Mouse (Mus musculus) hindbrain, embryonic 12.5 days (tissue): Measurements from ENCODE around the gene Bnc2. TPM values are rescaled to one million over a fixed set of nuclear protein-coding genes. Genes with fewer than 3 reads are reported as not detected.

Experiments
- ATAC-seq: fragments of 200-750 bp; cut with Nextera tagmentation; 2 replicates; pipeline ENCODE4 v1.8.0; 2017; ENCODE audit warnings: moderate TSS enrichment; ENCODE audit not compliant: low FRiP score
- H3K27ac ChIP-seq: fragments of 300-500 bp; sonication (generic); 2 replicates; pipeline ENCODE4 v1.5.1; 2016; ENCODE audit warnings: mild to moderate bottlenecking
- H3K27me3 ChIP-seq: fragments of 300-500 bp; sonication (generic); 2 replicates; pipeline ENCODE4 v1.6.1; 2016; ENCODE audit warnings: mild to moderate bottlenecking
- H3K36me3 ChIP-seq: fragments of 300-500 bp; sonication (generic); 2 replicates; pipeline ENCODE4 v1.6.1; 2016; ENCODE audit warnings: mild to moderate bottlenecking
- H3K4me1 ChIP-seq: fragments of 300-500 bp; sonication (generic); 2 replicates; pipeline ENCODE4 v1.6.1; 2016
- H3K4me2 ChIP-seq: fragments of 300-500 bp; sonication (generic); replicated peaks from 2 replicates; pipeline ENCODE4 v1.6.1; 2016; ENCODE audit warnings: mild to moderate bottlenecking
- H3K4me3 ChIP-seq: fragments of 300-500 bp; sonication (generic); 2 replicates; pipeline ENCODE4 v1.5.1; 2016; ENCODE audit warnings: mild to moderate bottlenecking
- H3K9ac ChIP-seq: fragments of 300-500 bp; sonication (generic); 2 replicates; pipeline ENCODE4 v1.6.1; 2016; ENCODE audit warnings: mild to moderate bottlenecking, moderate library complexity
- H3K9me3 ChIP-seq: fragments of 300-500 bp; sonication (generic); replicated peaks from 2 replicates; pipeline ENCODE4 v1.6.1; 2016; ENCODE audit warnings: mild to moderate bottlenecking
- WGBS: fragments of 180-500 bp; shearing (Covaris S2); methylation state at CpG from one replicate; pipeline ENCODE4 v1.1.7; 2016; 5-methylcytosine and 5-hydroxymethylcytosine counted together
- polyA plus RNA-seq: library from polyadenylated mRNA; unstranded; fragments of >200 nt; fragmentation: Nextera tagmentation; extraction: Ambion mirVana; gene quantifications from 2 replicates; pipeline ENCODE4 v1.2.1, GENCODE M21; 2016

Bnc2 gene
- polyA plus RNA-seq, 1 experiment from 2014 or later = 19.2 TPM

- Histone ChIP-seq H3K9me3 (no peaks in the 10 kb centered on the region), H3K27ac (peak overlapping the region; percentile 13; the same call in 1 of the 2 replicates), H3K36me3 (no peaks in the 10 kb centered on the region), H3K27me3 (no peaks in the 10 kb centered on the region), H3K4me1 (peaks cover 40% of the 10 kb centered on the region), H3K9ac (no peak overlapping the region), H3K4me3 (no peak overlapping the region), H3K4me2 (no peak overlapping the region)
- WGBS = 29% methylated on average over 2 of the region's 2 CpGs
- ATAC-seq = no peak
These were observed 146.7 kb downstream of the Bnc2 start for GRCm38 (mm10) chr4:84528358-84528757.

GRCm38 (mm10) chr4:84527066-84527933 lies 147.8 kb downstream of the Bnc2 start:
- WGBS = 7% methylated on average over 15 of the region's 15 CpGs
- H3K4me3 ChIP-seq = no peak overlapping the region
- no peaks in the 10 kb centered on the region for H3K36me3 ChIP-seq
- ATAC-seq = peak; percentile 46; the same call in 1 of the 2 replicates
- H3K27ac ChIP-seq = peak overlapping the region; percentile 55
- H3K4me1 ChIP-seq = peaks cover 48% of the 10 kb centered on the region
- H3K27me3 ChIP-seq = no peaks in the 10 kb centered on the region
- peak overlapping the region; percentile 24 for H3K4me2 ChIP-seq
- no peaks in the 10 kb centered on the region for H3K9me3 ChIP-seq
- H3K9ac ChIP-seq = 0 out of 2 replicates have a peak overlapping the region, but pooled peaks have one; percentile 10

GRCm38 (mm10) chr4:84523651-84524221 lies 151.3 kb downstream of the Bnc2 start:
- Histone ChIP-seq H3K27ac (no peak overlapping the region), H3K4me2 (no peak overlapping the region), H3K27me3 (no peaks in the 10 kb centered on the region), H3K9ac (no peak overlapping the region), H3K4me3 (no peak overlapping the region), H3K4me1 (peaks cover 39% of the 10 kb centered on the region), H3K9me3 (no peaks in the 10 kb centered on the region), H3K36me3 (no peaks in the 10 kb centered on the region)
- 34% methylated on average over 4 of the region's 4 CpGs for WGBS
- ATAC-seq = no peak; the same call in 1 of the 2 replicates

- no peak overlapping the region for H3K4me2 ChIP-seq
- no peaks in the 10 kb centered on the region for H3K9me3 ChIP-seq
- H3K4me1 ChIP-seq = peaks cover 36% of the 10 kb centered on the region
- H3K9ac ChIP-seq = no peak overlapping the region
- peak; percentile 29; the same call in 1 of the 2 replicates for ATAC-seq
- H3K27me3 ChIP-seq = no peaks in the 10 kb centered on the region
- H3K4me3 ChIP-seq = no peak overlapping the region
- no peaks in the 10 kb centered on the region for H3K36me3 ChIP-seq
- 14% methylated on average over 5 of the region's 5 CpGs for WGBS
- H3K27ac ChIP-seq = 0 out of 2 replicates have a peak overlapping the region, but pooled peaks have one; percentile 19
These were observed 151.9 kb downstream of the Bnc2 start for GRCm38 (mm10) chr4:84523211-84523610.

- H3K27ac ChIP-seq = no peak overlapping the region
- WGBS = 71% methylated on average over 5 of the region's 5 CpGs
- no peak for ATAC-seq
- no peak overlapping the region for H3K4me2 ChIP-seq
- peaks cover 21% of the 10 kb centered on the region for H3K4me1 ChIP-seq
- no peaks in the 10 kb centered on the region for H3K27me3 ChIP-seq
- no peak overlapping the region for H3K9ac ChIP-seq
- H3K4me3 ChIP-seq = no peak overlapping the region
- H3K9me3 ChIP-seq = no peaks in the 10 kb centered on the region
- no peaks in the 10 kb centered on the region for H3K36me3 ChIP-seq
These were observed 153.5 kb downstream of the Bnc2 start for GRCm38 (mm10) chr4:84521562-84521961.

- ATAC-seq = no peak
- no peaks in the 10 kb centered on the region for H3K36me3 ChIP-seq
- no peak overlapping the region for H3K9ac ChIP-seq
- no peaks in the 10 kb centered on the region for H3K9me3 ChIP-seq
- no peaks in the 10 kb centered on the region for H3K4me1 ChIP-seq
- no peaks in the 10 kb centered on the region for H3K27me3 ChIP-seq
- WGBS = 96% methylated on average over 1 of the region's 1 CpGs
- H3K27ac ChIP-seq = no peak overlapping the region
- H3K4me2 ChIP-seq = no peak overlapping the region
- no peak overlapping the region for H3K4me3 ChIP-seq
These were observed 164.6 kb downstream of the Bnc2 start for GRCm38 (mm10) chr4:84510466-84510865.

GRCm38 (mm10) chr4:84507551-84507950 lies 167.5 kb downstream of the Bnc2 start:
- Histone ChIP-seq H3K4me2 (no peak overlapping the region), H3K36me3 (no peaks in the 10 kb centered on the region), H3K27ac (no peak overlapping the region), H3K9me3 (no peaks in the 10 kb centered on the region), H3K9ac (no peak overlapping the region), H3K4me1 (0 out of 2 replicates have a peak, but pooled peaks cover 4% of the 10 kb centered on the region), H3K27me3 (no peaks in the 10 kb centered on the region), H3K4me3 (no peak overlapping the region)
- 97% methylated on average over 3 of the region's 3 CpGs for WGBS
- no peak for ATAC-seq

- no peaks in the 10 kb centered on the region for H3K36me3 ChIP-seq
- WGBS = 61% methylated on average over 8 of the region's 8 CpGs
- H3K4me3 ChIP-seq = no peak overlapping the region
- no peaks in the 10 kb centered on the region for H3K27me3 ChIP-seq
- no peak overlapping the region for H3K27ac ChIP-seq
- H3K4me1 ChIP-seq = peaks cover 7% of the 10 kb centered on the region; the same call in 1 of the 2 replicates
- no peaks in the 10 kb centered on the region for H3K9me3 ChIP-seq
- no peak for ATAC-seq
- H3K9ac ChIP-seq = no peak overlapping the region
- H3K4me2 ChIP-seq = no peak overlapping the region
These were observed 172.3 kb downstream of the Bnc2 start for GRCm38 (mm10) chr4:84502581-84503269.

GRCm38 (mm10) chr4:84500796-84501349 lies 174.2 kb downstream of the Bnc2 start:
- H3K9me3 ChIP-seq = no peaks in the 10 kb centered on the region
- H3K9ac ChIP-seq = no peak overlapping the region
- 53% methylated on average over 4 of the region's 4 CpGs for WGBS
- H3K27me3 ChIP-seq = no peaks in the 10 kb centered on the region
- H3K36me3 ChIP-seq = no peaks in the 10 kb centered on the region
- ATAC-seq = no peak
- H3K4me3 ChIP-seq = no peak overlapping the region
- H3K4me1 ChIP-seq = peaks cover 7% of the 10 kb centered on the region; the same call in 1 of the 2 replicates
- H3K27ac ChIP-seq = no peak overlapping the region
- H3K4me2 ChIP-seq = no peak overlapping the region

- H3K4me1 ChIP-seq = peaks cover 7% of the 10 kb centered on the region; the same call in 1 of the 2 replicates
- H3K9me3 ChIP-seq = no peaks in the 10 kb centered on the region
- no peak for ATAC-seq
- no peaks in the 10 kb centered on the region for H3K27me3 ChIP-seq
- 51% methylated on average over 9 of the region's 9 CpGs for WGBS
- no peak overlapping the region for H3K9ac ChIP-seq
- H3K36me3 ChIP-seq = no peaks in the 10 kb centered on the region
- no peak overlapping the region for H3K4me2 ChIP-seq
- H3K27ac ChIP-seq = no peak overlapping the region
- H3K4me3 ChIP-seq = no peak overlapping the region
These were observed 174.8 kb downstream of the Bnc2 start for GRCm38 (mm10) chr4:84500259-84500658.

- 94% methylated on average over 6 of the region's 6 CpGs for WGBS
- Histone ChIP-seq H3K4me3 (no peak overlapping the region), H3K9me3 (no peaks in the 10 kb centered on the region), H3K4me1 (peaks cover 3% of the 10 kb centered on the region; the same call in 1 of the 2 replicates), H3K9ac (no peak overlapping the region), H3K4me2 (no peak overlapping the region), H3K27me3 (no peaks in the 10 kb centered on the region), H3K27ac (no peak overlapping the region), H3K36me3 (no peaks in the 10 kb centered on the region)
- ATAC-seq = no peak
These were observed 176.6 kb downstream of the Bnc2 start for GRCm38 (mm10) chr4:84498469-84498868.

- Histone ChIP-seq H3K27me3 (no peaks in the 10 kb centered on the region), H3K4me3 (no peak overlapping the region), H3K27ac (no peak overlapping the region), H3K4me2 (no peak overlapping the region), H3K36me3 (no peaks in the 10 kb centered on the region), H3K9ac (no peak overlapping the region), H3K9me3 (no peaks in the 10 kb centered on the region), H3K4me1 (no peaks in the 10 kb centered on the region)
- ATAC-seq = no peak
- WGBS = 75% methylated on average over 5 of the region's 5 CpGs
These were observed 186.8 kb downstream of the Bnc2 start for GRCm38 (mm10) chr4:84488323-84488722.
